Mouse (Mus musculus) MEL (cell line): ENCODE data around the gene Cox4i1.

ENCODE experiments used
- GATA1 ChIP-seq: IDR thresholded peaks from 2 replicates; pipeline ENCODE4 v1.6.1; 2011; ENCODE audit warnings: low read depth, low read length, improper control_type of control experiment
- POLR2A ChIP-seq, 2 experiments: IDR thresholded peaks; 2 replicates each; pipeline ENCODE4 v1.6.1; 2011 to 2012; ENCODE audit warnings: low read length in 2 of 2, mild to moderate bottlenecking in 2 of 2, control low read depth in 1 of 2, improper control_type of control experiment in 1 of 2, low read depth in 1 of 2, moderate library complexity in 1 of 2; ENCODE audit not compliant: control insufficient read depth in 1 of 2, insufficient read depth in 1 of 2, poor library complexity in 1 of 2
- POLR2AphosphoS5 ChIP-seq: IDR thresholded peaks from 2 replicates; pipeline ENCODE4 v1.6.1; 2012; ENCODE audit warnings: low read depth, borderline replicate concordance, mild to moderate bottlenecking, inconsistent platforms, low read length, moderate library complexity, mixed read lengths
- TCF12 ChIP-seq: IDR thresholded peaks from 2 replicates; pipeline ENCODE4 v1.6.1; 2014; ENCODE audit warnings: low read depth, mild to moderate bottlenecking, inconsistent platforms, low read length, improper control_type of control experiment, moderate library complexity
- ZC3H11A ChIP-seq: IDR thresholded peaks from 2 replicates; pipeline ENCODE4 v1.6.1; 2012; ENCODE audit warnings: low read depth, mild to moderate bottlenecking, inconsistent platforms, low read length, improper control_type of control experiment
- ZNF384 ChIP-seq: IDR thresholded peaks from 2 replicates; pipeline ENCODE4 v1.6.1; 2012; ENCODE audit warnings: low read depth, mild to moderate bottlenecking, inconsistent platforms, low read length, improper control_type of control experiment

- TF ChIP-seq TCF12, result no peak
- TF ChIP-seq ZC3H11A, result no peak
- TF ChIP-seq ZNF384, result no peak
- TF ChIP-seq POLR2A (IDR thresholded peaks at IDR 0.05; ENCODE audit: control insufficient read depth in 1 of 2, insufficient read depth in 1 of 2, low read depth in 1 of 2, low read length in 2 of 2, poor library complexity in 1 of 2), result no peak
- TF ChIP-seq POLR2AphosphoS5, result no peak
- TF ChIP-seq GATA1, result no peak
Observed at GRCm38 (mm10) chr8:120696401-120697153, 28.6 kb downstream of the Cox4i1 start.
